Mouse (Mus musculus) liver, embryonic 15.5 days (tissue): Measurements from ENCODE around the gene Mboat7. TPM values are rescaled to one million over a fixed set of nuclear protein-coding genes. Genes with fewer than 3 reads are reported as not detected.
"Not testable (repeated sequence)": the region's sequence is repeated elsewhere in the genome, so short reads cannot be mapped to it uniquely, and the experiment has no call there.

Experiments
- ATAC-seq: fragments of 200-750 bp; cut with Nextera tagmentation; 2 replicates; pipeline ENCODE4 v1.8.0; 2017; ENCODE audit warnings: moderate number of reproducible peaks, mild to moderate bottlenecking, moderate library complexity; ENCODE audit not compliant: insufficient read depth
- H3K27ac ChIP-seq: fragments of 300-500 bp; sonication (generic); replicated peaks from 2 replicates; pipeline ENCODE4 v1.5.1; 2015; ENCODE audit warnings: mild to moderate bottlenecking, inconsistent platforms
- H3K27me3 ChIP-seq: fragments of 300-500 bp; sonication (generic); 2 replicates; pipeline ENCODE4 v1.6.1; 2015; ENCODE audit warnings: mild to moderate bottlenecking, inconsistent platforms
- H3K36me3 ChIP-seq: fragments of 300-500 bp; sonication (generic); replicated peaks from 2 replicates; pipeline ENCODE4 v1.6.1; 2015; ENCODE audit warnings: moderate library complexity, mild to moderate bottlenecking, inconsistent platforms
- H3K4me1 ChIP-seq: fragments of 300-500 bp; sonication (generic); replicated peaks from 2 replicates; pipeline ENCODE4 v1.6.1; 2015; ENCODE audit warnings: inconsistent platforms
- H3K4me2 ChIP-seq: fragments of 300-500 bp; sonication (generic); 2 replicates; pipeline ENCODE4 v1.6.1; 2015; ENCODE audit warnings: moderate library complexity, mild to moderate bottlenecking, inconsistent platforms
- H3K4me3 ChIP-seq: fragments of 300-500 bp; sonication (generic); replicated peaks from 2 replicates; pipeline ENCODE4 v1.5.1; 2015; ENCODE audit warnings: mild to moderate bottlenecking, inconsistent platforms
- H3K9ac ChIP-seq: fragments of 300-500 bp; sonication (generic); 2 replicates; pipeline ENCODE4 v1.6.1; 2015; ENCODE audit warnings: moderate library complexity, mild to moderate bottlenecking, inconsistent platforms
- H3K9me3 ChIP-seq: fragments of 300-500 bp; sonication (generic); replicated peaks from 2 replicates; pipeline ENCODE4 v1.6.1; 2016; ENCODE audit warnings: inconsistent platforms
- WGBS: fragments of 180-500 bp; shearing (Covaris S2); methylation state at CpG from one replicate; pipeline ENCODE4 v1.1.7; 2015; ENCODE audit warnings: mixed read lengths; ENCODE audit not compliant: insufficient replicate concordance; 5-methylcytosine and 5-hydroxymethylcytosine counted together
- polyA plus RNA-seq: library from polyadenylated mRNA; unstranded; fragments of >200 nt; fragmentation: Nextera tagmentation; extraction: Ambion mirVana; gene quantifications from 2 replicates; pipeline ENCODE4 v1.2.1, GENCODE M21; 2015

Mboat7 gene
- polyA plus RNA-seq, 1 experiment from 2014 or later = 20.9 TPM

DNA sequence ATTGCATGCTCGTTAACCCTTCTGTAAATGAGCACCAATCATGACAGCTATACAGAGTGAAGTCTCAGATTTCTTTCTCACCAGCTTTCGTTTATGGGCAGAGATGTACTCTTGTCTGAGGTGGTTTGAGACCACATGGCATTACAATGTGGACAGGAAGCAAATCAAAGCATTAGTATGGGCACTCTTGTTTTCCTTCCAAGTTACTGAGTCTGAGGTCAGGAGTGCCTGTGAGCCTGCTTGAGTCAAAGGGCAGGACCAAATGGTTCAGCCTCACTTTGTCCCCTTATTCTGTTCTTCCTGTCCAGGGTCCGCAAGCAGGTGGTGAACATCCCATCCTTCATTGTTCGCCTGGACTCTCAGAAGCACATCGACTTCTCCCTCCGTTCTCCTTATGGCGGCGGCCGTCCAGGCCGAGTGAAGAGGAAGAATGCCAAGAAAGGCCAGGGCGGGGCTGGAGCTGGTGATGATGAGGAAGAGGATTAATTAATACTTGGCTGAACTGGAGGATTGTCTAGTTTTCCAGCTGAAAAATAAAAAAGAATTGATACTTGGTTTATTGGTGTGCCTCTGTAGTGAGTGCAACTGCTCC, 13.1 kb upstream of the Mboat7 start:
- WGBS = 30% methylated on average over 11 of the region's 11 CpGs
- H3K9ac ChIP-seq = peak overlapping the region; percentile 66
- H3K9me3 ChIP-seq = no peaks in the 10 kb centered on the region
- H3K27me3 ChIP-seq = no peaks in the 10 kb centered on the region
- no peak for ATAC-seq
- H3K4me3 ChIP-seq = peak overlapping the region; percentile 75
- peak overlapping the region; percentile 83 for H3K4me2 ChIP-seq
- peaks cover 35% of the 10 kb centered on the region for H3K36me3 ChIP-seq
- H3K4me1 ChIP-seq = peaks cover 31% of the 10 kb centered on the region
- H3K27ac ChIP-seq = peak overlapping the region; percentile 93

DNA sequence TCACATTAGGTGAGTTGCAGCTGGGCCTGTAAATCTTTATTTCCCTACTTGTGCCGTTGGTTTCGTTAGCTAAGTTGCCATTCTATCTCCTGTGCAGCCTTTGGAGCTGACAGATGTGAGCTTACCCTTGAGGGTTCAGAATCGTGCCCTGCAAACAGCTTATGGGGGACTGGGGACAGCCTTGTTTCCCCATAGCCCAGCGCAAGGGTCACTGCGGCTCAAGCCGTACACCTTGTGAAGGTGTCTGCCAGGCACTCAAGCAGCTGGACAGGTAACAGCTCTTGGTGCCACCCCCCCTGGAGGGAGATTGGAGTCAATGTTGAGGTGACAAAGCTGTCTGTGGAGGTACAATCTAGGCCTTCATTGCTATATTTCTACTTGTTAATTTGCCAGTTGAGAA, 12.6 kb upstream of the Mboat7 start:
- peak overlapping the region; percentile 66 for H3K9ac ChIP-seq
- ATAC-seq = no peak
- H3K4me2 ChIP-seq = peak overlapping the region; percentile 83
- no peaks in the 10 kb centered on the region for H3K9me3 ChIP-seq
- peaks cover 31% of the 10 kb centered on the region for H3K4me1 ChIP-seq
- H3K27me3 ChIP-seq = no peaks in the 10 kb centered on the region
- peaks cover 35% of the 10 kb centered on the region for H3K36me3 ChIP-seq
- H3K27ac ChIP-seq = peak overlapping the region; percentile 93
- WGBS = 16% methylated on average over 6 of the region's 6 CpGs
- H3K4me3 ChIP-seq = peak overlapping the region; percentile 75

DNA sequence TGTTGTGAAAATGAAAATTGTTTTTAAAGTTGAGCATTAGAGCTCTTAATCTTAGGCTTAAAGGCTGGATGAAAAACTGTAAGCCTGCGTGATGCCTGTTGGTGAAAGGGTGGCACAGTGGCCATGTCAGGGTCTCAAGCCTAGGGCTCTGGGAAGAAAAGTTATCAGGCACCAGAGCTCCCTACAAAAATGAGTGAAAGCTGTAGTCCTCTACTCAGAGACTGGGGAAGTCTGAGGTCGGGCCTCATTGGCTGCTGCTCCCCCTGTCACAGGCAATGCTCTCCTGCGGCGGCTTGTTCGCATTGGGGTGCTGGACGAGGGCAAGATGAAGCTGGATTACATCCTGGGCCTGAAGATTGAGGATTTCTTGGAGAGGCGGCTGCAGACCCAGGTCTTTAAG, 12.1 kb upstream of the Mboat7 start:
- peak overlapping the region; percentile 75 for H3K4me3 ChIP-seq
- WGBS = 2% methylated on average over 7 of the region's 7 CpGs
- H3K9me3 ChIP-seq, H3K27me3 ChIP-seq, ATAC-seq: not testable (repeated sequence)
- peaks cover 36% of the 10 kb centered on the region for H3K36me3 ChIP-seq
- peak overlapping the region; percentile 66 for H3K9ac ChIP-seq
- peak overlapping the region; percentile 83 for H3K4me2 ChIP-seq
- H3K27ac ChIP-seq = peak overlapping the region; percentile 93
- H3K4me1 ChIP-seq = peaks cover 31% of the 10 kb centered on the region

DNA sequence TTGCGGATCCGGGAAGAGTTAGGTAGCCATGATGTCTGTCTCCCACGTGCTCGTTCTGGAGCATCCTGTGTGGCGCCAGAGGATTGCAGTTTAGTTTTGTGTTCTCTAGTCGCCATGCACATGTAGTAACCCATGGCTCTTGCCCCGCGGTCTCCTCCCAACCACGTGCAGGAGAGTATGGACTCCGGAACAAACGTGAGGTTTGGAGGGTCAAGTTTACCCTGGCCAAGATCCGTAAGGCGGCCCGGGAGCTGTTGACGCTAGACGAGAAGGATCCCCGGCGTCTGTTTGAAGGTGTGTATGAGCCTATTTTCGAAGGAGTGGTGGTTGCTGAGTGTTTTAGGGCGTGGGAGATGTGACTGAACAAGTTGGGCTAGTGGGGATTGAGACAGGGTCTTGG, 11.2 kb upstream of the Mboat7 start:
- Histone ChIP-seq H3K27me3 (no peaks in the 10 kb centered on the region), H3K9ac (peak overlapping the region; percentile 66), H3K9me3 (no peaks in the 10 kb centered on the region), H3K4me2 (peak overlapping the region; percentile 83), H3K36me3 (peaks cover 42% of the 10 kb centered on the region), H3K27ac (peak overlapping the region; percentile 93), H3K4me3 (peak overlapping the region; percentile 75), H3K4me1 (peaks cover 31% of the 10 kb centered on the region)
- peak; percentile 26 for ATAC-seq
- under 1% methylated on average over 20 of the region's 20 CpGs for WGBS

DNA sequence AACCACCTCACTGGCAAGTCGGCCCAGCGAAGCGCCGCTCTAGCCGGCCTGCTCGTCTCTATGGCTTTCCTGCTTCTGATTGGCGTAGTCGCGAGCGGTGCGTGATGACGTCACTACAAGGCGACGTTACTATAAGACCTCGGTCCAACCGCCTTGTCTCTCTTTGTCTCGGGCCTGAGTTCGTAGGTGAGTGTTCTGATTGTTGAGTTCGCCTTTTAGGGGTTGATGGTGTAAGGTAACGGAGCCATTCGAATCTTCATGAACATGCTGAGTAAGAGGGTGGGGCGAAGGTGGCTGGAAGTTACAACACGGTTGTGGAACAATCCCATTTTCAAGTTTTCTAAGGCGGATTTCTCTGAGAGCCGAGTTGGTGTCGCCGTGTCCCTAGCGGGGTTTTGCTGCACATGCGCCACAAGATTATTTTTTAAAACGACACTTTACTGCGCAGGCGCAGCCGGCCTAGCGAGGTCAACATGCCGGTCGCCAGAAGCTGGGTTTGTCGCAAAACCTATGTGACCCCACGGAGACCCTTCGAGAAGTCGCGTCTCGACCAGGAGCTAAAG, 10.6 kb upstream of the Mboat7 start, which contains the start of gene Rps9:
Rps9 (plus strand) TSS at position 115 of the 563 bp plus-strand sequence.
- Histone ChIP-seq H3K27ac (peak within 1 kb of the TSS; percentile 93), H3K36me3 (peaks cover 42% of the 10 kb centered on the region), H3K4me1 (peaks cover 31% of the 10 kb centered on the region), H3K4me3 (peak within 1 kb of the TSS; percentile 75), H3K9ac (peak within 1 kb of the TSS; percentile 66), H3K4me2 (peak within 1 kb of the TSS; percentile 83), H3K27me3 (no peaks in the 10 kb centered on the region), H3K9me3 (no peaks in the 10 kb centered on the region)
- WGBS = 1% methylated on average over 42 of the region's 42 CpGs
- peak; percentile 89 for ATAC-seq

DNA sequence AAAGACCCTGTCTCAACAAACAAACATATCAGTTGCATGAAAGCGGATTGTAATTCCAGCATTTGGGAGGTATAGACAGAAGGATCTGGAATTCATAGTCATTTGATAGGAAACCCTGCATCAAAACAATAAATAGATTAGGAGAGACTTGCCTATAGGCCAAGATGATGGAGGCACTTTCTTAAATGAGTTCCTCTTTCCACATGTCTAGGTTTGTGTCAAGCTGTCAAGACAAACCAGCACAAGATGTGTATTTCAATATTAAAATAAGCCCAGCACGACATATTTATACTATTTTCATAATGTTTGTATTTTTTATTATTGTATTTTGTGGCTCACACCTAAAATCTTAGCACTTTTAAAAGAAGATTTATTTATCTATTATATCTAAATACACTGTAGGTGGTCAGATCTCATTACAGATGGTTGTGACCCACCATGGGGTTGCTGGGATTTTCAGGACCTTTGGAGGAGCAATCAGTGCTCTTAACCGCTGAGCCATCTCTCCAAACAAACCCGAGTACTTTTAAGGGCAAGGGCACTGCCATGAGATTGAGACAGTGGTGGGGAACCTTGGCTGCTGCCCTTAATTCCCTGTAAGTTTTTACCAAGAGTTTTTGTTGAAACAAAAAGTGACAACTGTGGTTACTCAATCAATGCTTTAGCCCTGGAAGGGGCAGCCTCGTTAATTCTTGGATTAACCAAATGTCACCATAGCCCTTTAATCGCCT, 10.0 kb upstream of the Mboat7 start:
- WGBS = 18% methylated on average over 6 of the region's 6 CpGs
- ATAC-seq = peak; percentile 43
- peaks cover 44% of the 10 kb centered on the region for H3K36me3 ChIP-seq

DNA sequence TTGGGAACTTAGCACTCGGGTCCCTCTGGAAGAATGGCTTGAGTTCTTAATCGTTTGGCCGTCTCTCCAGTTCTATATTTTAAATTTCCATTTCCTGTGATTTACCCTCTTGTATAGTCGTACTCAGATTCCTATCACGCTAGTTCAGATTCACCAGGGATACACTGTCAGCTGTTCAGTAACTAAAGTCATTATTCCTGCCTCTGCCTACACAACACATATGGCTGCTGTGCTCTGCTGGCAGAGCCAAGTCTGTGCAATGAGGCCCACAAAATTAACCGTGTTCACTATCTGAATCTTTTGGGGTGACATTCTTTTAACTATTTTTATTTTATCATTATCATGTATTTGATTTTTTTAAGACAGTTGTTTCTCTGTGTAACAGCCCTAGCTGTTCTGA, 5.1 kb upstream of the Mboat7 start:
- H3K9ac ChIP-seq = no peak overlapping the region
- 73% methylated on average over 6 of the region's 6 CpGs for WGBS
- no peak for ATAC-seq
- peaks cover 29% of the 10 kb centered on the region for H3K4me1 ChIP-seq
- H3K36me3 ChIP-seq = peaks cover 14% of the 10 kb centered on the region; the same call in 1 of the 2 replicates
- no peak overlapping the region for H3K4me3 ChIP-seq
- H3K4me2 ChIP-seq = no peak overlapping the region
- H3K9me3 ChIP-seq = no peaks in the 10 kb centered on the region
- no peaks in the 10 kb centered on the region for H3K27me3 ChIP-seq
- H3K27ac ChIP-seq = no peak overlapping the region

More for the DNA sequence above, 10.0 kb upstream of the Mboat7 start:
- H3K9ac ChIP-seq = peak overlapping the region; percentile 43; the same call in 1 of the 2 replicates
- H3K27ac ChIP-seq = peak overlapping the region; percentile 93
- peak overlapping the region; percentile 83 for H3K4me2 ChIP-seq
- H3K4me1 ChIP-seq = peaks cover 31% of the 10 kb centered on the region
- peak overlapping the region; percentile 75 for H3K4me3 ChIP-seq
- no peaks in the 10 kb centered on the region for H3K9me3 ChIP-seq
- no peaks in the 10 kb centered on the region for H3K27me3 ChIP-seq

DNA sequence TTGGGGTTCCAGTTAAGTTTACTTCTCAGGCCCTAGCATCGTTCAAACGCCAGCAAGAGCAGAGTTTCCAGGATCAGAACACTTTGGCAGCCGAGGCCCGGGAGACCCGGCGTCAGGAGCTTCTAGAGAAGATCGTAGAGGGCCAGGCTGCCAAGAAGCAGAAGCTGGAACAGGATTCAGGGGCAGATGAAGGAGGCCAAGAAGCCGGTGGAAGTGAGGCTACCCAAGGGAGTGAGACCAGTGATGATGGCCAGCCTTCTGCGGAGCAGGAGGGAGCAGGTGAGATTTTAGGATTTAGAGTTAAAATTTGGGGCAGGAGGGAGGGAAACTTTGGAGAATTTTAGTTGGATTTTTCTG, 1.6 kb upstream of the Mboat7 start:
- ATAC-seq, H3K27me3 ChIP-seq, H3K36me3 ChIP-seq, H3K9me3 ChIP-seq: not testable (repeated sequence)
- peak overlapping the region; percentile 94 for H3K4me2 ChIP-seq
- peak overlapping the region; percentile 74 for H3K9ac ChIP-seq
- H3K27ac ChIP-seq = peak overlapping the region; percentile 88; the same call in 1 of the 2 replicates
- H3K4me1 ChIP-seq = peaks cover 40% of the 10 kb centered on the region
- H3K4me3 ChIP-seq = peak overlapping the region; percentile 72
- WGBS = 8% methylated on average over 9 of the region's 9 CpGs

DNA sequence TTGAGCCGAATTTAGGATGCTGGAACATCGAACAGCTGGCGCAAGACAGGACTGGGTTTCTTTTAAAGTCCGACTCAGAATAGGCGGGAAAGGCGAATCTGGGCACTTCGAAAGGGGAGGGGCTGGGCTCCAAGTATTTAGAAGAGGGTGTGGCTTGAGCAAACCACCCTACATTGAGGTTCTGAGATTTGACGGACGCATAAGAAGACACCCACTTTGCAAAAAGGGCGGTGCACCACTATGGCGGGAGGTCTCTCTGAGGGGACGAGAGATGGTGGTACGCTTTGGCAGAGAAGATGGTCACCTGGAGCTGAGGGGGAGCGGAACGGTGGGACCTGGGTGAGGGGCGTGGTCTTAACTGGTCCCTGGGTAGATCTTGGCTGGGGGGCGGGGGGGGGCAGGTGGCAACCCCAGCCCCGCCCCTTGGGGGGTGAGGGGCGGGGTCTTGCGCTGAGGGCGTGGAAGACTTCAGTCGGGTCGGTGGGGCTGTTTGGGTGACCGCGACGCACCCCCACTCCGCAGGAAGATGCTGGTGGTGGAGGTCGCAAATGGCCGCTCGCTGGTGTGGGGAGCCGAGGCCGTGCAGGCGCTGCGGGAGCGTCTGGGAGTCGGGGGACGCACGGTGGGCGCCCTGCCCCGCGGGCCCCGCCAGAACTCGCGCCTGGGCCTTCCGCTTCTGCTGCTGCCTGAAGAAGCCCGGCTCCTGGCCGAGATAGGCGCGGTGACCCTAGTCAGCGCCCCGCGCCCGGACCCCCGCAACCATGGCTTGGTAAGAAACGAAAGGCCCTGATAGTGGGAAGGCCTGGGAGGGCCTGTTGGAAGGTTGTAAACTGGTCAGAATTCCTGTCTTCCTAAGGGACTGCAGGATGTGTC, 989 bp upstream of the Mboat7 start:
- H3K27me3 ChIP-seq = no peaks in the 10 kb centered on the region
- peak; percentile 47 for ATAC-seq
- H3K9me3 ChIP-seq = no peaks in the 10 kb centered on the region
- peak overlapping the region; percentile 72 for H3K4me3 ChIP-seq
- H3K27ac ChIP-seq = peak overlapping the region; percentile 88
- peak overlapping the region; percentile 74 for H3K9ac ChIP-seq
- 1% methylated on average over 55 of the region's 55 CpGs for WGBS
- H3K4me1 ChIP-seq = peaks cover 40% of the 10 kb centered on the region
- H3K4me2 ChIP-seq = peak overlapping the region; percentile 94
- H3K36me3 ChIP-seq = 0 out of 2 replicates have a peak, but pooled peaks cover 7% of the 10 kb centered on the region

DNA sequence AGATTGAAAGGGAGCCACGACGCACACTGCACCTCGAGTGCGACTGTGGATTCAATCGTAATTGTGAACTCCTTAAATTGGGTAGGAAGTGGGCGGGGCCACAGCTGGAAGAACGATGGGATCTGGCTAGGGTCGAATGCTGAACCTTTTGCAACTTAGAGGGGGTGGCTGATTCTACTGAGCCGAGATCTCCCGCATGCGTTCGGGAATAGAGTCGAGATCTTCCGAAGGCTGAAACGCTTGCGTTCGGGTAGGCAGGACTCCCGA, 419 bp upstream of the Mboat7 start:
- no peak for ATAC-seq
- WGBS = under 1% methylated on average over 18 of the region's 18 CpGs

More for the DNA sequence above, 419 bp upstream of the Mboat7 start:
- Histone ChIP-seq H3K27me3 (no peaks in the 10 kb centered on the region), H3K9ac (peak overlapping the region; percentile 74), H3K9me3 (no peaks in the 10 kb centered on the region), H3K27ac (peak overlapping the region; percentile 88), H3K4me3 (peak overlapping the region; percentile 72), H3K36me3 (0 out of 2 replicates have a peak, but pooled peaks cover 7% of the 10 kb centered on the region), H3K4me1 (peaks cover 40% of the 10 kb centered on the region), H3K4me2 (peak overlapping the region; percentile 94)
